Mouse (Mus musculus) heart, adult 2 months (tissue): Measurements from ENCODE around the gene Bnc2.

Experiments
- CTCF ChIP-seq: fragments of 200-600 bp; IDR thresholded peaks from 2 replicates; pipeline ENCODE4 v1.8.1; 2022; ENCODE audit warnings: antibody characterized with exemption, mild to moderate bottlenecking, moderate library complexity
- EP300 ChIP-seq: fragments of 200-500 bp; IDR thresholded peaks from 2 replicates; pipeline ENCODE4 v1.6.1; 2011; ENCODE audit warnings: low read depth, low read length, control low read depth; ENCODE audit not compliant: insufficient read depth
- POLR2A ChIP-seq: fragments of 200-500 bp; IDR thresholded peaks from 2 replicates; pipeline ENCODE4 v1.6.1; 2011; ENCODE audit warnings: mild to moderate bottlenecking, low read depth, low read length, control low read depth; ENCODE audit not compliant: insufficient read depth

- no peak for TF ChIP-seq EP300
- TF ChIP-seq CTCF, result no peak
- no peak for TF ChIP-seq POLR2A
Measured at GRCm38 (mm10) chr4:84302949-84303348, 372.1 kb downstream of the Bnc2 start.
